Mouse (Mus musculus) stomach, postnatal 0 days (tissue): Measurements from ENCODE around the gene Praf2. TPM values are rescaled to one million over a fixed set of nuclear protein-coding genes. Genes with fewer than 3 reads are reported as not detected.
A peak's percentile ranks its signal among the peaks of the same experiment; 100 is the strongest.
"Not testable (repeated sequence)": the region's sequence is repeated elsewhere in the genome, so short reads cannot be mapped to it uniquely, and the experiment has no call there.

Experiments
- ATAC-seq: fragments of 200-750 bp; cut with Nextera tagmentation; 2 replicates; pipeline ENCODE4 v1.8.0; 2017; ENCODE audit not compliant: low FRiP score, low TSS enrichment
- DNase-seq: peaks from one replicate; pipeline ENCODE4 v3.0.0-alpha.2; 2016; ENCODE audit warnings: low spot score
- H3K27ac ChIP-seq: fragments of 300-500 bp; sonication (generic); replicated peaks from 2 replicates; pipeline ENCODE4 v1.5.1; 2014; ENCODE audit warnings: mild to moderate bottlenecking, control low read depth
- H3K27me3 ChIP-seq: fragments of 300-500 bp; sonication (generic); 2 replicates; pipeline ENCODE4 v1.6.1; 2014; ENCODE audit warnings: low read length; ENCODE audit not compliant: control insufficient read depth, insufficient read depth
- H3K36me3 ChIP-seq: fragments of 300-500 bp; sonication (generic); 2 replicates; pipeline ENCODE4 v1.6.1; 2014; ENCODE audit warnings: low read length, mixed read lengths; ENCODE audit not compliant: control insufficient read depth, insufficient read depth
- H3K4me1 ChIP-seq: fragments of 300-500 bp; sonication (generic); replicated peaks from 2 replicates; pipeline ENCODE4 v1.6.1; 2014; ENCODE audit warnings: antibody characterized with exemption; ENCODE audit not compliant: control insufficient read depth, insufficient read depth
- H3K4me2 ChIP-seq: fragments of 300-500 bp; sonication (generic); replicated peaks from 2 replicates; pipeline ENCODE4 v1.6.1; 2014; ENCODE audit warnings: low read depth, mild to moderate bottlenecking, control low read depth, moderate library complexity
- H3K4me3 ChIP-seq: fragments of 300-500 bp; sonication (generic); 2 replicates; pipeline ENCODE4 v1.5.1; 2014; ENCODE audit warnings: low read depth, low read length, control low read depth
- H3K9ac ChIP-seq: fragments of 300-500 bp; sonication (generic); 2 replicates; pipeline ENCODE4 v1.6.1; 2014; ENCODE audit warnings: mild to moderate bottlenecking, low read length, control low read depth, mixed read lengths
- H3K9me3 ChIP-seq: fragments of 300-500 bp; sonication (generic); 2 replicates; pipeline ENCODE4 v1.6.1; 2016; ENCODE audit warnings: low read length; ENCODE audit not compliant: control insufficient read depth
- CTCF ChIP-seq: IDR thresholded peaks from 2 replicates; pipeline ENCODE4 v1.5.1; 2016; ENCODE audit warnings: antibody characterized with exemption, low read depth, mild to moderate bottlenecking, moderate library complexity
- EP300 ChIP-seq: optimal IDR thresholded peaks from 2 replicates; pipeline ENCODE3; 2016; ENCODE audit warnings: antibody characterized with exemption
- WGBS: fragments of 180-500 bp; shearing (Covaris S2); extraction: QIAGEN DNeasy Blood & Tissue Kit; methylation state at CpG from one replicate; pipeline ENCODE4 v1.1.7; 2014; 5-methylcytosine and 5-hydroxymethylcytosine counted together
- polyA plus RNA-seq: library from polyadenylated mRNA; unstranded; fragments of >200 nt; fragmentation: Nextera tagmentation; extraction: Ambion mirVana; gene quantifications from 2 replicates; pipeline ENCODE4 v1.2.1, GENCODE M21; 2015

Gene Praf2
- polyA plus RNA-seq, 1 experiment from 2014 or later = 26.0 TPM

DNA sequence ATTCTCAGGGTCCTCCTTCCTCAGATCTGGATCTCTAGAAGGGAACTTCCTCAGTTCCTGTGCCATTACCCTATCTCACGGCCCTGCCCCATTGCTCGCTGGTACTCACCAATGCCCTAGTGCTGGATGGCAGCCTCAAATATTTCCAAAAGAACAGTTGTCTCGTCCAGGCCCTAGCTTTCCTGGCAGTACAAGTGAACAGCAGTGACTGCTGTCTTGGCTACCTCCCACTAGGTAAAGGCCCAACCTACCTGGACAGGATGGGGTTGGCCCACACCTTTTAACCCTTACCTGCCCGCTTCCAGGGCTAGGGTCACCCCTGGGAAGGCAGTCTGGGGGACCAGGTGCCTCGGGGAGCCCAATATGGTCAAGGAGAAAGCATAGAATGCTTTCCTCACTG is 12.9 kb downstream of the Praf2 start:
- Histone ChIP-seq H3K4me2 (peak overlapping the region; percentile 32), H3K27me3 (no peaks in the 10 kb centered on the region), H3K4me1 (no peaks in the 10 kb centered on the region), H3K4me3 (peak overlapping the region; percentile 20), H3K27ac (peak overlapping the region; percentile 86), H3K36me3 (no peaks in the 10 kb centered on the region), H3K9ac (peak overlapping the region; percentile 23; the same call in 1 of the 2 replicates), H3K9me3 (no peaks in the 10 kb centered on the region)
- ATAC-seq (peak; percentile 37), DNase-seq (no peak)
- 58% methylated on average over 5 of the region's 5 CpGs for WGBS
- TF ChIP-seq CTCF (no peak), EP300 (no peak)

DNA sequence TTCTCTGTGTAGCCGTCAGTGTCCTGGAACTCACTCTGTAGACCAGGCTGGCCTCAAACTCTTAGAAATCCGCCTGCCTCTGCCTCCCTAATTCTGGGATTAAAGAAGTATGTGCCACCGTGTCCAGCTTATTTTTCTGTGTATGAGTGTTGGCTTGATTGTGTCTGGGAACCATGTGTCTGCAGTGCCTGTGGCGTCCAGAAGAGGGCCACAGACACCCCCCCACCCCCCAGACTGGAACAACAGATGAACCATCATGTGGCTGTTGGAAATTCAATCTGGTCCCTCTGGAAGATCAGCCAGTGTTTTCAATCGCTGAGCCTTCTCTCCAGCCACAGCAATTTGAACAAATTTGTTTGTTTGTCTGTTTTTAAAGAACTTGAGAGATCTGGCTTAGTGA is 15.2 kb downstream of the Praf2 start:
- H3K27ac ChIP-seq = no peak overlapping the region
- no peak overlapping the region for H3K4me3 ChIP-seq
- 52% methylated on average over 5 of the region's 5 CpGs for WGBS
- no peak overlapping the region for H3K9ac ChIP-seq
- H3K4me1 ChIP-seq = no peaks in the 10 kb centered on the region
- peak; percentile 49 for TF ChIP-seq CTCF
- TF ChIP-seq EP300 = no peak
- DNase-seq (no peak), ATAC-seq (no peak)
- H3K4me2 ChIP-seq = no peak overlapping the region
- H3K36me3 ChIP-seq = no peaks in the 10 kb centered on the region
- H3K27me3 ChIP-seq = no peaks in the 10 kb centered on the region
- no peaks in the 10 kb centered on the region for H3K9me3 ChIP-seq

- Histone ChIP-seq H3K4me3 (no peak overlapping the region), H3K27ac (no peak overlapping the region), H3K4me2 (no peak overlapping the region), H3K27me3 (no peaks in the 10 kb centered on the region), H3K36me3 (no peaks in the 10 kb centered on the region), H3K4me1 (no peaks in the 10 kb centered on the region), H3K9me3 (no peaks in the 10 kb centered on the region), H3K9ac (no peak overlapping the region)
- DNase-seq = no peak
- no peak for ATAC-seq
- WGBS = 53% methylated on average over 1 of the region's 1 CpGs
- TF ChIP-seq CTCF (no peak), EP300 (no peak)
These were observed 16.7 kb downstream of the Praf2 start for GRCm38 (mm10) chrX:7744940-7745339.

DNA sequence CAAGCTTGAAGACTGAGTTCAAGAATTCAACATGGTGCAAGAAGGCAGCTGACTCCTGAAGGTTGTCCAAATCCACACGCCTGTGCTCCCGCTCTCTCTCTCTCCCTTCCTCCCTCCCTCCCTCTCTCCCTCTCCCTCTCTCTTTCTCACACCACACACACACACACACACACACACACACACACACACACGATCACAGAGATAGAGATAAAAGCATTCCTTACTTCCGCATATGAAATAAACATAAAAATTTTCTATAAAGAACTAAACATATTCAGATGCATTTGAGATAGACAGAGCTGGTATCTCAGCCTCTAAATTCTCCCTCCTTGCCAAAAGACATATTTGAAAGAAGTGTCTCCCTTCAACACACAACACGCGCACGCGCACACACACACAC is 17.2 kb downstream of the Praf2 start:
- H3K9me3 ChIP-seq = no peaks in the 10 kb centered on the region
- H3K27me3 ChIP-seq = no peaks in the 10 kb centered on the region
- no peak overlapping the region for H3K27ac ChIP-seq
- H3K36me3 ChIP-seq = no peaks in the 10 kb centered on the region
- H3K4me2 ChIP-seq = no peak overlapping the region
- WGBS = 80% methylated on average over 8 of the region's 8 CpGs
- H3K4me3 ChIP-seq = no peak overlapping the region
- no peaks in the 10 kb centered on the region for H3K4me1 ChIP-seq
- H3K9ac ChIP-seq = no peak overlapping the region
- DNase-seq = no peak
- no peak for TF ChIP-seq EP300
- no peak for TF ChIP-seq CTCF
- no peak for ATAC-seq

GRCm38 (mm10) chrX:7750432-7751116 is 22.3 kb downstream of the Praf2 start, which contains the start of gene Ccdc120:
Gene Ccdc120, minus strand, starts transcription at chrX:7750905.
- peak within 1 kb of the TSS; percentile 54 for H3K4me3 ChIP-seq
- H3K27ac ChIP-seq = no peak within 1 kb of the TSS
- H3K9me3 ChIP-seq = no peaks in the 10 kb centered on the region
- DNase-seq = peak; percentile 68
- TF ChIP-seq EP300 (no peak), CTCF (no peak)
- WGBS = 10% methylated on average over 31 of the region's 56 CpGs
- peak within 1 kb of the TSS; percentile 64 for H3K9ac ChIP-seq
- H3K36me3 ChIP-seq = no peaks in the 10 kb centered on the region
- peak within 1 kb of the TSS; percentile 62 for H3K4me2 ChIP-seq
- H3K4me1 ChIP-seq = no peaks in the 10 kb centered on the region
- ATAC-seq = peak; percentile 65
- H3K27me3 ChIP-seq = no peaks in the 10 kb centered on the region

DNA sequence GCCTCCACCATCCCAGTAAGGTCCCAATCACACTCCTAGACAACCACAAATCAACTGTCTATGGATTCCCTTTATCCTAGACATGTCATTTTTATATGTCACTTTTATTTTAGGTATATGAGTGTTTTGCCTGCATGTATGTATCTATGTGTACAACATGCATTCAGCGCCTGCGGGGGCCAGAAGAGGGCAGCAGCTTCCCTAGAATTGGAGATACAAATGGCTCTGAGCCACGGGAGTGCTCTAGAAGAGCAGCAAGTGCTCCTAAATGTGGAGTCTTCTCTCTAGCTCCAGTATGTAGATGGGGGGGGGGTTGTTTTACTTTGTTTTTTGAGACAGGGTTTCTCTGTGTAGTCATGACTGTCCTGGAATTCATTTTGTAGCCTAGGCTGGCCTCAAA is 25.4 kb downstream of the Praf2 start:
- peak; percentile 59 for TF ChIP-seq CTCF
- ATAC-seq = 0 out of 2 replicates have a peak, but pooled peaks have one; percentile 51
- H3K4me1 ChIP-seq, H3K9me3 ChIP-seq, H3K36me3 ChIP-seq, H3K27ac ChIP-seq, H3K4me3 ChIP-seq, H3K27me3 ChIP-seq, H3K9ac ChIP-seq, H3K4me2 ChIP-seq: not testable (repeated sequence)
- peak; percentile 12 for DNase-seq
- WGBS = 13% methylated on average over 3 of the region's 3 CpGs
